Mouse (Mus musculus) right cerebral cortex, postnatal 10 days (tissue): Measurements from ENCODE around the gene Fbn1.

Source experiments
- DNase-seq, 2 experiments: peaks; one replicate each; pipeline ENCODE4 v3.0.0; 2021; ENCODE audit warnings: low spot score in 2 of 2

Fbn1 gene

GRCm38 (mm10) chr2:125456059-125456789, 51.6 kb downstream of the Fbn1 start:
- no peak for DNase-seq

DNA sequence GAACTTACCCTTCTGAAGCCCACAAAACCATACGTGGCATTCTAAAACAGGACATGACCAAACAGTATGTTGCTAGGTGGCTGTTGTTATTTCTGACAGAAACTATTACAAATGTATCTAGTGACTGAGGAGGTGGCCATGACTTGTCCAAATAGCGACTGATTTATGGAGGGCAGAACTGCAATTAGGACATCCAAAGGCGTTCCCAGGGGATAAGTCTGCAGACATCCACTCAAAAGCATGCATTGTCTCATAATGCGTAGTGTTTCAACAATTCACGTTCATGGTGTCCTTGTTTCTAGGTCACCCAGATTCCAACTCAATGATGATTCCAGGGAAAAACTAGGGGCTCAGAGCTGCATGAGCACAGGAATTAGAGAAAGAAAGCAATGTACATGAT, 53.0 kb downstream of the Fbn1 start:
- no peak for DNase-seq

- no peak for DNase-seq
These were observed 55.3 kb downstream of the Fbn1 start for GRCm38 (mm10) chr2:125452369-125453097.

DNA sequence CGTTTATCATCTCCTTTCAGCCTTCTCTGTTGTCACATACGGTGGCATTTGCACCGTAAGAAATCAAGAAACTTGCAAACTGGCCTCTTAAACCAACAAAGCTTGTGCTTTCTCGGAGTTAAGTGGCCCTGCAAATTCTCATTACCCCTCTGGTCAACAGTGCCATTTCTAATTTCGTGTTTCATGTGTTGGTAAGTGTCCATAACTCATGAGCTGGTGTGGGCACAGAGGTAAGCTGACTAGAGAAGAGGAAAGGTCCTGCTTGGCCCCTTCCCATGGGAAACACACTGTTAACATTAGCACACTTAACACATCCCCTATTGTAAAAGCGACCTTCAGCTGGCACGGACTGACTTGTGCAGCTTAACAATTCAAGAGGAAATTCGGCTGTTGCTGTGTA, 58.4 kb downstream of the Fbn1 start:
- no peak for DNase-seq

DNA sequence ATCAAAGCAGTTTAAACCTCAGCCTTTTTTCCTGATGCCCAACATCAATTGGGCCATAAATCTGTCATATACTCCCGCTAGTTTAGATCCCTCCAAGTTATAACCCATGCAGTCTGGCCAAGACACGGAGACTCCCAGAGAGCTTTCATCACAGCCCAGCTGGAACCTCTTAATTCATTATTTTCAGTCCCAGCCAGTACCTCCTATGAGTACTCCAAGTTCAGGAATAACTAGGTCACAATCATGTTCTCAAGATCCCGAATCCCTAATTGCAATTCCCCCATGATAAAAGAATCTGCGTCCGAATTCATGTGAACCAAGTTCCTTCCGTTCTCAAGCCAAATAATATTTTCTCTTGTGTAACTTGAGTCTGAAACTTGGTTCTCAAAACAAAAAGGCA, 58.9 kb downstream of the Fbn1 start:
- DNase-seq: no peak

DNA sequence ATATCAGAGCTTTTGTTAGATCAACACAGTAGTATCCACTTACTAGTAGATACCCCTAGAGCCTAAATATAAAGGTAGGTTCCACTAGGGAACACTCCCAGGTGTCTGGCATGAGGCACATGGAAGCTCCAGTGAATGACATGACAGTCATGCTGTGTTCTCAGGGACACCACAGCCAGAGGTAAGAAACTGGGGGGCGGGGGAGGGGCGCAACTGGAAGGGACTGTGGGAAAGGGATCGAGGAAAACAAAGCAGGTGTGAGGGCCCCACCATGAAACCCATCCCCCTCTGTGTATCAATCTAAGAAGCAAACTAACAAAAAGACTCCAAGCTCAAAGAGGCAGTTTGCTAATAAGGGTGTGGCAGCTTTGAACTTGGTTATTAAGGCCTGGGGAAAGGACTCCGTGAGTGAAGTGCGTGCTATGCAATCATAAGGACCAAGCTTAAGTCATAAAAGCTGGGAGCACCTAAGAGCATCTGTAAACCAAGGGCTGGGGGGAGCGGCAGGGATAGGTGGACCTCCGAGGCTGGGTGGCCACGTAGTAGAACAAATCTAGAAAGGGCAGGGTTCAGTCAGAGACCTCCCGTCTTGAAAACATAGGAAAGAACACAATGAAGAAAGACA, 60.4 kb downstream of the Fbn1 start:
- DNase-seq: no peak

DNA sequence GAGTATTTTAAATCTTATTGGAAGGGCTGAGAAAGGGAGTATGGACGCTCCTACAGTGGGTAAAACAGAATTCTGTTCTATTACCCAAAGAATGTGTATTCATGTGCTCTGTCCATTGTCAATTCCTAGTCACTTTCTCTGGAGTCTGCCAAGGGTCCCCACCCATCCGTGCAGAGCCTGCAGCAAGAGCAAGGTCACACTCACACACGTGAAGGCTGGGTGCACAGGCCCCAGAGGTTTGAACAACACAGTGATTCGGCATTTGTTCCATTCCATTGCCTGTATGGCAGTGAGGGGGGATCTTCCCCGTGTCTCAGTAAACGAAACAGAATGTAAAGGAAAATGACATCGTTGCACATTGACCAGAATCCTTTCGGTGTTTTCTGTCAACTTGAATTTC, 69.4 kb downstream of the Fbn1 start:
- no peak for DNase-seq

DNA sequence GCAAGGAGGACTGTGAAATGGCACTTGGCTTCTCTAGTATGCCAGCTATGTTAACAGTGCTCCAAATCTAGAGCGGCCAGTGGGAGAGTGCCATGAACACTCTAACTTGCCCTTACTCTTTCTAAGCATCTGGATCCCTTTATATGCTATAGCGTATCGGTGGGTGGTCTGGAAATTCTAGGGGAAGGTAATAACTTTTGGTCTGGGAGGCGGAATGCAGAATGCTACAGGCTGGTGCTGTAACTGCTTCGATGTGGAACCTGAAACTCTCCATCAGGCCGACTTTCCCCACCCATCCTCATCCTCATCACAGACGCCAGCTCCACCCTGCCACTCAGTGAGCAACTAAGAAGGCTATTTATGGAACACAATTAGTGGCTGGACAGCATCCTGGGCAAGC, 71.6 kb downstream of the Fbn1 start:
- DNase-seq: no peak

DNA sequence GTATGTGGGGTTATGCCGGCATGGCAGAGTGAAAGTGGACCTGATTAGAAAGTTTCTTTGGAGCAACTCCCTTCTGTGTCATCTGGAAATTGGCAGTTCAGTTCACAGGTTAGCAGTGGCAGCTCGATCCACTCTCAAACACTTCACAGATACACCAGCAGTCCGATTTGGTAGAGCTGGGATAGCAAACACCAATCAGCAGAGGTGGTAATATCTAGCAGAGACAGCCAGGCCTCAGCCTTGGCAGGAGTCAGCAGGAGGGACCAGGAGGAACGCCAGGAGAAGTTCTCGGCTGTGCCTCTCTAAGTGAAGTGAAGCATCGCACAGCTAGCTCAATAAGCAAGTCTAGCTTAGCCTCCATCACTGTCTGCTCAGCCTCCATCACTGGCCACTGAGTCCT, 74.3 kb downstream of the Fbn1 start:
- no peak for DNase-seq

- peak; percentile 27 to 34 for DNase-seq
These were observed 76.3 kb downstream of the Fbn1 start for GRCm38 (mm10) chr2:125431491-125431890.

GRCm38 (mm10) chr2:125428811-125429438, 78.9 kb downstream of the Fbn1 start:
- DNase-seq: no peak

DNA sequence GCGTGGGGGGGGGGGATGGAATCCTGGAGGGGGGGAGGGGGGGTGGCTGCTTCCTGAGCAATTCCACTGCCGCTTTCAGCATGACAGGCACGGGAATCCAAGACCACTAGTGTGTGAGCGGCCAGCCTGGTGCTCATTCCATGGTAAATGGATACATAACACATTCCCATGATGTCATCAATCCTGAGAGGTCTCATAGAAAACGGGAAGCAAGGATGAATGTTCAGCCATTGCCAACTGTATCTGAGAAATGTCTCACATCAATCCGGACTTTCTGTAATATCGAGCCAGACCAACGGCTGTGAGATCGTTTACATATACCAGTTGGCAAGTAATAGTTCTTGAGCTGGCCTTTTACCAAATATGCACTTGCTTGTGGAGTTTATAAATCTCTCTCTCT, 87.2 kb downstream of the Fbn1 start:
- DNase-seq: no peak

GRCm38 (mm10) chr2:125419681-125420080, 88.1 kb downstream of the Fbn1 start:
- no peak for DNase-seq

DNA sequence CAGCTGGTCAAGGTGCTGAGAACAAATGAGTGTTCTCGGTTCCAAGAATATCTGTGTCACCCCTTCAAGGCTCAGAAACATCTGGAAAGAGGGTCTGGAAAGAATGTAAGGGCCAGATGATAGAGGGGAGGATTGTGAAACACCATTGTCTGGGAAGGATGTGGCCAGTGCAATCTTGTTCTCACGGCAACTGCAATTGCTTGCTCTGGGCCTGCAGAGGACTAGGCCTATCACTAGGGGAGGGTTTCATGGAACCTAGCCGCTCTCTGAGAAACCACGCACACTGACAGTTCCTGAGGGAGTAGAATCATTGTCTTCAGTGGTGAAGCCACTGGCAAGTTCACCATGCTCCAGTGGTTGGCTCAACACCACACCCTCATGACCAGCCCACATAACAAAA, 89.2 kb downstream of the Fbn1 start:
- no peak for DNase-seq

DNA sequence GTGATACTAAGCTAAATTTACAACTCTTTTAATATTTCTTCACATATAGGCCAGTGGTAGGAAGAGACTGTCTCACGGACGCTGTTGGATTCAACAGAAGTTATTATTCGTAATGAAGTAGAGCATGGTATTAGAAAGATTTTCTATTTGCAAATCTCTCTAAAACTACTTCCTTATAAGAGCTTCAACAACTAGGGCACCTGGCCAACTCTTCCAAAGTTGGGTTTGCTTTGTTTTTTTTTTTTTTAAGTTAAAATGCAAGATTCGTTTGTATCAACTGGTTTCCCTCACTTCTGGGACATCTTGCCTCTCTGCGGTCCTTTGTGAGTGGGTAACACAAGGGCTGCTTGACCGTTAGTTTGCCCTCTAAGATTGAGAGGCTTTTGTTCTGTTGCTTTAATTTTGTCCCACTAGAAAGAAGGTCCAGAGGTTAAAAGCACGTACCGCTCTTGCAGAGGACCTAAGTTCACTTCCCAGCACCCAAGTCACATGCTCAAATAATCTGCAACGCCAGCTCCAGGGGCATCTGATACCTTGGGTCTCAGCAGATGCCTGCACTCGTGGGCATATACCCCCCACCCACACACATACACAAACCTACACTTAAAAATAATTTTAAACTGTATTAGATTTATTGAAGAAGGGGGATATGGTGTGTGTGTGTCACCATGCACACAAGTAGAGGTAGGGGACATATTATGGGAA, 91.1 kb downstream of the Fbn1 start:
- DNase-seq: no peak

DNA sequence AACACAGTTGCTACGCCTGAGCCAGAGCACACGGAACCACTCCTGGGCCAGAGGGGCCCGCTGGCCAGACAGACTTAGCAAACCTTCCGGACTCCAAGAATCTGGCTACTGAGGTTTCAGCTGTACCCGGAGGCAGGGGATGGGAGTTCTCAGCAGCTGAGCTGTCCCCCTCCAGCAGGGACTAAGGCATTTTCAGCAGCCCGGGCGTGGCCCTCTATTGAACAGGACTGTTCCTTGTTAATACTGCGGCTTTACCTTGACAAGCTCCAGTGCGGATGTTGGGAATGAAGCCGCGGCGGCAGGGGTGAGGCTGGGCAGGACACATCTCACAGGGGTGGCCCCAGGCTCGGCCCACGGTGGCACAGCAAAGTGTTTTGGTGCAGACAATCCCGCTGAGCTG, 95.4 kb downstream of the Fbn1 start:
- no peak for DNase-seq

DNA sequence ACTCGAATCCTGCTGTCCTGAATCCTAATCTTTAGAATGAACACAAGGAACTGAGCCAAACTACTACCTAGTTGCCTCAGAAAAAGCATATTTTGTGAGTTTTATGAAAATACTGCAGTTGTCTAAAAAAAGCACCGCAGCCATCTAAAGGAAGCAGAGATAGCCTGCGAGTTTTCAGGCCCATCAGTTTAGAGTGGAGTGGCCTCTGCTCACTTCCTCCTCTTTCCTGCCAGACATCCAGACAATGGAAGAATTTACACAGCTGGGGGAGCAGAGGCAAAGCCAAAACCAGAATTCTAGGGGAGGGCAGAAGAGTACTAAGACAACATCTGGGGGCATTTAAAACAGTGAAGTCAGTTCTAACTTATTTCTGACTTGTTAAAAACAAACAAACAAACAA, 96.0 kb downstream of the Fbn1 start:
- DNase-seq: no peak

GRCm38 (mm10) chr2:125404509-125405105, 103.2 kb downstream of the Fbn1 start:
- DNase-seq: no peak

DNA sequence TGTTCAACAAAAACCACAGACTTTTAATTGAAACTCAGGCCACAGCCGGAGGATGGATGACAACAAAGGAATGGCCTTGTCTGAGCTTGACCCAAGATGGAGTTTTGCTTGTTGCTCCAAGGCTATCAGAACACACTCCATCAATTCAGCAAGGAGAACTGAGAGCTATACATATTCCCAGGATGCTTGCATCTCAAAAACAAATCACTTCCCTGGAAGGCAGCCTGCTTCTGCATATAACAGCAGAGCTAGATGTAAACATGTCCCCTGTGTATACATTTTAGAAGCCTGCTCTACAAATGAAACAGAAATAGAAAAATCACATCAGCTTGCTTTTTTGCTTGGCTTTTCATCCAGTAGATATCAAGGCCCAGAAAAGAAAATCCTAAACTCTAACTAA, 105.5 kb downstream of the Fbn1 start:
- DNase-seq: no peak

DNA sequence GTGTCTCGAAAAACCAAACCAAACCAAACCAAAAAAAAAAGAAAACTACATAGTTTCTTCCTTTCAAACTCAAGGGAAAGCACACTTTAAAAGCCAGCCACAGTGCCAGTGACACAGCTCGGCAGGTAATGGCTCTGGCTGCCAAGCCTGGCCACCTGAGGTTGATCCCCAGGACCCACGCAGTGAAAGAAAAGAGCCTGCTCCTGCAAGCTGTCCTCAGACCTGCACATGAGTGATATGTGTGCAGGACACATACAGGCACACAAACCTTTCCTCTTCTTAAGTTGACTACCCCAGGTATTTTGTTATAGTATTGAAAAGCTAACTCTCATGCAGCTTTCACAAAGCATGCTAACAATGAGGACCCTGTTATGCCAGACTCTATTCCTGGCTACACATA, 107.7 kb downstream of the Fbn1 start:
- no peak for DNase-seq

- DNase-seq: no peak
These were observed 110.0 kb downstream of the Fbn1 start for GRCm38 (mm10) chr2:125397796-125398195.
